Mouse (Mus musculus): ENCODE results near the gene Tacr2. TPM values are rescaled to one million over a fixed set of nuclear protein-coding genes. Genes with fewer than 3 reads are reported as not detected.

The Tacr2 gene
- polyA plus RNA-seq, 1 experiment: 3.8 TPM

DNA sequence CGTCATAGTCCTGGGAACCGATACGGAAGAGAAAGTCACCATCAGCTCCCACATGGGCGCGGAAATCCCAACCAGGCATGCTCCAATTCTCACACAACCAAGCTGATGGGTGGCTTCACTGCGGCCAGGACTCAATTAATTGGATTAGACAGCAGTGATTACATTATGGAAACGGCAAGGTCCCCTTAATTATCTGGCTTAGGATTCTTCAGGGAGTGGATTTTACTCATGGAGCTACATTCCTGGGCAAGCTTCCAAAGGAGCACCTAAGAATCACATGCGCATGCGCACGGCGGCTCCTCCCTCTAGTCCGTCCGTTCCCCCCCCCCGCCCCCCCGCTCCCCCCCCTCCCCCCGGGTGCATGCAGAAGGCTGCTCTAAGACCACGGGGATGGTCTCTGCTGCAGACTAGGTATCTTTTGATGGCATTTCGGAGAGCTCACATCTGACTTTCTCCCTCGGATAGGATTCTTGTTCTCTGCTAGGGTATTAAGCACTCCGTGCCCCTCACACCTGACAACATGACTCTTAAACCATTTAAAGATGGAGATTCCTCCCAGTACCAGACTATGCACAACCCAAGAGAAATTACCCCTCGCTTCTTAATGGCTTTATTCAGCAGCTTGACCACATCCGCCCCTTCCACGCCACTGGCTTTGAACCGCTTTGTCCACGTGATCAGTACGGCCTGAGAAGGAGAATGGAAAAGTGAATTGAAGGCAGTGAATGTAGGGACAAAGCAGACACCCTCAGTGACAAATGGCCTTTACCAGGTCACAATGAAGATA lies 44.0 kb downstream of the Tacr2 start:
- no peak overlapping the region for H3K27ac ChIP-seq (ENCODE audit: insufficient read depth, low read depth, low read length)
- H3K4me1 ChIP-seq (ENCODE audit: control insufficient read depth, insufficient read depth, insufficient read length, low read length): 0 out of 2 replicates have a peak, but pooled peaks cover 3% of the 10 kb centered on the region
- H3K4me3 ChIP-seq (ENCODE audit: low read depth, low read length): no peak overlapping the region
- H3K27me3 ChIP-seq (ENCODE audit: control insufficient read depth, insufficient read depth, low read length): no peaks in the 10 kb centered on the region
- WGBS: 83% methylated on average over 20 of the region's 26 CpGs
- H3K36me3 ChIP-seq (ENCODE audit: control insufficient read depth, insufficient read depth, low read length): peaks cover 4% of the 10 kb centered on the region; the same call in 1 of the 2 replicates
- TF ChIP-seq CTCF (IDR thresholded peaks at IDR 0.05; ENCODE audit: extremely low read depth, insufficient read length, insufficient replicate concordance, low read depth, low read length) (no peak), POLR2A (IDR thresholded peaks at IDR 0.05; ENCODE audit: low read depth, low read length) (no peak)

DNA sequence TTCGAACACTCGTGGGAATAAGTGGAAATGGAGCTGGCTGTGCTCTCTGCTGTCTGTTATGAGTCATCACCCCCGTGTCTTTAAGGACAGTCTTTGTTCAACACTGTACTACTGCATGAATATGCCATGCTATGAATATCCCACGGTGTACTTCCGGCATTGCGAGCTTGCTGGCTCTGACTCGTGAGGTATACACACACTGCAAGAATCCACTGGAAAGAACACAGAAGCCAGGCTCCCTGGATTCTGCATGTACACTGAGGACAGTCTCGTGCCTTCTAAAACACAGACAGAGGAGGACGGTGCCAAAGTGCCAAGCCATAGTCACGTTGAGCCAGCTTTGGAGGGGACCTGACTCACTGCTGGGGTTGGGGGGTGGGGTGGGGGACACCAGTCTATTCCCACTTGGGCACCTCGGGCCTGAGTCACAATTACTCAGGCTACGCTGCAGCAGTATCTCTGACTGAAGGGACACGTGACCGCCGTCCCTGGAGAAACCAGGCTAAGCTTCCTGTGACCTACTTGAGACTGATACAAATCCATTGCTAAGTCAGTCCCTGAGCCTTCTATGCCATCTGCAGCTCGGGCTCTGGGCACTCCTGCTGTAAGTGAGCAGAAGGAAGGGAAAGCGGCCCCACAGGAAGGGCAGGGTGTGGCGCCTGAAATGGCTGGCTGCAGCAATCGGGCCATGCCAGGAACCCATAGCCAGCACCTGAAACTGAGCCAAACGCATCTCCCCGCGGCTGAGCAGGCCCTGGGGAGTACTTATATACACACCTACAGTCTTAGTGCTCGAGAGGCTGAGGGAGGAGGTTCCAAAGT lies 48.0 kb downstream of the Tacr2 start:
- Histone ChIP-seq H3K27me3 (ENCODE audit: control insufficient read depth, insufficient read depth, low read length) (no peaks in the 10 kb centered on the region), H3K4me3 (ENCODE audit: low read depth, low read length) (no peak overlapping the region), H3K4me1 (ENCODE audit: control insufficient read depth, insufficient read depth, insufficient read length, low read length) (0 out of 2 replicates have a peak, but pooled peaks cover 3% of the 10 kb centered on the region), H3K36me3 (ENCODE audit: control insufficient read depth, insufficient read depth, low read length) (peaks cover 4% of the 10 kb centered on the region; the same call in 1 of the 2 replicates), H3K27ac (ENCODE audit: insufficient read depth, low read depth, low read length) (no peak overlapping the region)
- 50% methylated on average over 23 of the region's 23 CpGs for WGBS
- no peak for TF ChIP-seq POLR2A (IDR thresholded peaks at IDR 0.05; ENCODE audit: low read depth, low read length)
- TF ChIP-seq CTCF (IDR thresholded peaks at IDR 0.05; ENCODE audit: extremely low read depth, insufficient read length, insufficient replicate concordance, low read depth, low read length): no peak

DNA sequence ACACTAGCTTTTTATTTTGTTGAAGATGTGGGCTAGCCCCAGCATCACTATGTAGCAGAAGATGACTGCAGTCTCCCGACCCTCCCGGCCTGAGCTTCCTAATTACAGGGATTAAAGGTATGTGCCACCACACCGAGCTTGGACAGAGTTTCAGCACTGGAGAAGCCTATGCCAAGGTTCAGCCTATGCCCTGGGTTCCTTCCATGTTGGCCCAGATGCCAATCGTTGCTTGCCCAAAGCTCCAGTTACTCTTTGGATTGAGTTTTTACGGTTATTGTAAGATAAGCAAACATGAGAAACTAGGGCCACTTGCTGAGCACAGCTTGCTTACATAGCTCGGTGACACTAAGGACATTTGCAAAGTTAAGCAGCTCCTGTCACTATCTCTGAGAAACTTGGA lies 52.9 kb downstream of the Tacr2 start:
- WGBS: 62% methylated on average over 6 of the region's 6 CpGs
- Histone ChIP-seq H3K27me3 (ENCODE audit: control insufficient read depth, insufficient read depth, low read length) (no peaks in the 10 kb centered on the region), H3K4me1 (ENCODE audit: control insufficient read depth, insufficient read depth, insufficient read length, low read length) (0 out of 2 replicates have a peak, but pooled peaks cover 3% of the 10 kb centered on the region), H3K4me3 (ENCODE audit: low read depth, low read length) (no peak overlapping the region), H3K36me3 (ENCODE audit: control insufficient read depth, insufficient read depth, low read length) (no peaks in the 10 kb centered on the region), H3K27ac (ENCODE audit: insufficient read depth, low read depth, low read length) (no peak overlapping the region)
- no peak for TF ChIP-seq POLR2A (IDR thresholded peaks at IDR 0.05; ENCODE audit: low read depth, low read length)
- no peak for TF ChIP-seq CTCF (IDR thresholded peaks at IDR 0.05; ENCODE audit: extremely low read depth, insufficient read length, insufficient replicate concordance, low read depth, low read length)

DNA sequence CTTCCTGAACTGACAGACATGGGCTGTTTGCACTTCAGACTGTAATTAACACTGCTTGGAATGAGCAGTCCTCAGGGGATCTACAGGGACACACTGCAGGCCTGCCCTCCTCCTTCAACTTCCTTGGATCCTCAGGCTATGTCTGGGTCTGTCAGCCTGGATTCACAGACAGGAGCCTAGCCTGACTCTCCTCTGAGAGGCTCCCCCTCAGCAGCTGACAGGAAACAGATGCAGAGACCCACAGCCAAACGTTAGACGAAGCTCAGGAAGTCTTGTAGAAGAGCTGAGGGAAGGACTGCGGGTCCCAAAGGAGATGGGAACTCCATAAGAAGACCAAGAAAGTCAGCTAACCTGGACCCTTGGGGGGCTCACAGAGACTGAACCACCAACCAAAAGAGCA lies 54.2 kb downstream of the Tacr2 start:
- TF ChIP-seq CTCF (IDR thresholded peaks at IDR 0.05; ENCODE audit: extremely low read depth, insufficient read length, insufficient replicate concordance, low read depth, low read length): no peak
- no peak for TF ChIP-seq POLR2A (IDR thresholded peaks at IDR 0.05; ENCODE audit: low read depth, low read length)
- peaks cover 3% of the 10 kb centered on the region; the same call in 1 of the 2 replicates for H3K4me1 ChIP-seq (ENCODE audit: control insufficient read depth, insufficient read depth, insufficient read length, low read length)

DNA sequence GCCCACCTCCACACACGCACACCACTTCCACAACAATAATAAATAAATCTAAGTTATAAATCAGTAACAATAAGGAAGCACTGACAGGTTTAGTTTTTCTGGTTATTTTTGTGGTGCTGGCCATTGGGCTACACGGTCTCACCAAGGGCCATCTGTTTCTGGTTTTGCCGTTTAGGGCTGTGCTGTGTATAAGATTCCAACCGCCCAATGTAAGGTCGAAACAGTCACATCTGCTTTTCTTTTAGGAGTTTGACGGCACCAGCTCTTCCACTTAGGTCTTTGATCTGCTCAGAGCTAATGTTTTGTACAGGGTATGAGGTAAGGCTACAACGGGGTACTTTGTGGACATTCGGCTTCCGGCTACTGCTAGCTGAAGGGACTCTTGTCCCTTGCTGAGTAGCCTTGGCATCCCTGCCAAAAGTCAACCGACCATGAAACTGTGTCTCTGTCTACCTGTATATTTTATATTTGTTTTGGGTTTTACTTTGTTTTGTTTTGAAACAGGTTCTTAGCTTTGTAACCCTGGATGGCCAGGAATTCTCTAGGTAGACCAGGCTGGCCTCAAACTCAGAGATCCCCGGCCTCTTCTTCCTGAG lies 56.8 kb downstream of the Tacr2 start:
- 90% methylated on average over 11 of the region's 11 CpGs for WGBS

More for the DNA sequence above, 54.2 kb downstream of the Tacr2 start:
- Histone ChIP-seq H3K27me3 (ENCODE audit: control insufficient read depth, insufficient read depth, low read length) (no peaks in the 10 kb centered on the region), H3K27ac (ENCODE audit: insufficient read depth, low read depth, low read length) (no peak overlapping the region), H3K4me3 (ENCODE audit: low read depth, low read length) (no peak overlapping the region), H3K36me3 (ENCODE audit: control insufficient read depth, insufficient read depth, low read length) (no peaks in the 10 kb centered on the region)
- 60% methylated on average over 3 of the region's 3 CpGs for WGBS

DNA sequence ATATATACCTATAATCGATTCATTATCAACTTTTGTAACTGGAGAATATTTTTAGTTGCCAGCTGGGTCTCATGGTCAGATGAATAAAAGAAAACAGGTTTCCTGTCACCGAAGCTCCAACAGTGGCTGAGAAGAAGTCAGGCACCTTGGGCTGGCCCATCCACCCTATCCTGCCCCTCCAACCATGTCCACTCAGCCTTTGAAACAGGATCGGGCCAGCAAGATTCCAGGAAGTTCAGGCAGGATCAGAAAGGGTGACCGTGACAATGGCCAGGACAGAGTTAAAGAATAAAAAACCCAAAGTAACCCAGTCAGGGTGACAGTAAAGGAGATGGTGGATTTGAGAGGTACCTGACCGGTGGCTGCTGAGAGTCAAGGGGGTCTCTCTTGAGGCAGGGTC lies 57.4 kb downstream of the Tacr2 start:
- H3K27me3 ChIP-seq (ENCODE audit: control insufficient read depth, insufficient read depth, low read length): no peaks in the 10 kb centered on the region
- WGBS: 90% methylated on average over 5 of the region's 5 CpGs
- no peak overlapping the region for H3K4me3 ChIP-seq (ENCODE audit: low read depth, low read length)
- H3K4me1 ChIP-seq (ENCODE audit: control insufficient read depth, insufficient read depth, insufficient read length, low read length): peaks cover 12% of the 10 kb centered on the region
- TF ChIP-seq CTCF (IDR thresholded peaks at IDR 0.05; ENCODE audit: extremely low read depth, insufficient read length, insufficient replicate concordance, low read depth, low read length) (no peak), POLR2A (IDR thresholded peaks at IDR 0.05; ENCODE audit: low read depth, low read length) (no peak)
- no peak overlapping the region for H3K27ac ChIP-seq (ENCODE audit: insufficient read depth, low read depth, low read length)
- H3K36me3 ChIP-seq (ENCODE audit: control insufficient read depth, insufficient read depth, low read length): no peaks in the 10 kb centered on the region

More for the DNA sequence above, 56.8 kb downstream of the Tacr2 start:
- no peak for TF ChIP-seq CTCF (IDR thresholded peaks at IDR 0.05; ENCODE audit: extremely low read depth, insufficient read length, insufficient replicate concordance, low read depth, low read length)
- TF ChIP-seq POLR2A (IDR thresholded peaks at IDR 0.05; ENCODE audit: low read depth, low read length): no peak
- Histone ChIP-seq H3K4me3 (ENCODE audit: low read depth, low read length) (no peak overlapping the region), H3K27me3 (ENCODE audit: control insufficient read depth, insufficient read depth, low read length) (no peaks in the 10 kb centered on the region), H3K27ac (ENCODE audit: insufficient read depth, low read depth, low read length) (no peak overlapping the region), H3K36me3 (ENCODE audit: control insufficient read depth, insufficient read depth, low read length) (no peaks in the 10 kb centered on the region), H3K4me1 (ENCODE audit: control insufficient read depth, insufficient read depth, insufficient read length, low read length) (peaks cover 10% of the 10 kb centered on the region)

Measured in small intestine, adult 2 months (tissue).